ENCODE assay signal across 23 mouse cellular contexts in the genomic region with DNA sequence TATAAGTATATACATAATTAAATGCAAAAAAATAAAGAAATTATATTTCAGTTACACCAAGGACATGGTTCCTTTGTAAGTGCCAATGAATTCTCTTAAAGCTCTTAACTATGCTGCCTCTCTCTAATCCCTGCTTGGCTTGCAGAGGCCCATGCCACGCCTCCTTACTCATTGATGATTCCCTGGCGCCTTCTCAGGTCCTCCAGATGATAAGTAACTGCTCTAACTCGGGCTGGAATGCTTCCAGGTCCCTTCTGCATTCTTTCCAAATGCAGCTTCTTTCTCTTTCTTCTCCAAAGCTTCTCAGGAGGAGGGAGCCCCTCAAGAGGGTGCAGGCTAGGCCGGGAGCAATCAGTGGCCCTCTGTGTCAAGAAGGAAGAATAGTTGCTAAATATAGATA. TPM values are rescaled to one million over a fixed set of nuclear protein-coding genes. Genes with fewer than 3 reads are reported as not detected.
DNase-seq lines count a peak whose midpoint lies in the region; ATAC-seq and TF ChIP-seq lines count a peak whose summit lies in the region.
"Had no signal": no experiment of that assay in that cellular context is flagged by ENCODE, and none has a peak within 500 bp of the region (broad histone marks: within the 10 kb centered on the region; RNA-seq: fewer than 3 reads in every experiment).

No protein-coding gene starts in this region.

- no peak overlapping the region for H3K4me3 ChIP-seq in embryonic facial prominence, embryonic 14.5 days (ENCODE audit: low read depth, low read length)
- H3K4me3 ChIP-seq in embryonic facial prominence, embryonic 10.5 days = no peak overlapping the region
- H3K4me3 ChIP-seq in layer of hippocampus, adult 2 months = no peak overlapping the region
- H3K4me3 ChIP-seq: embryonic facial prominence, embryonic 15.5 days; forebrain, embryonic 15.5 days; intestine, embryonic 15.5 days; limb, embryonic 15.5 days had no signal

- H3K36me3 ChIP-seq in embryonic facial prominence, embryonic 14.5 days (ENCODE audit: control insufficient read depth, insufficient read depth, low read length) = 0 out of 2 replicates have a peak, but pooled peaks cover 3% of the 10 kb centered on the region
- peaks cover 16% of the 10 kb centered on the region for H3K36me3 ChIP-seq in embryonic facial prominence, embryonic 10.5 days (replicated peaks)

- TF ChIP-seq CTCF in layer of hippocampus, adult 2 months (conservative IDR thresholded peaks at IDR 0.05) = no peak

- H3K9ac ChIP-seq in embryonic facial prominence, embryonic 14.5 days (ENCODE audit: low read depth, low read length) = no peak overlapping the region
- H3K9ac ChIP-seq: embryonic facial prominence, embryonic 15.5 days; forebrain, embryonic 15.5 days; intestine, embryonic 15.5 days; limb, embryonic 15.5 days; liver, embryonic 14.5 days had no signal

- no peak for ATAC-seq in embryonic facial prominence, embryonic 14.5 days (ENCODE audit: low read depth)
- no peak for ATAC-seq in erythroblast, adult 5-6 weeks (replicated peaks; ENCODE audit: low FRiP score, poor library complexity, severe bottlenecking)
- ATAC-seq: activated CD4-positive, CD25-positive, alpha-beta regulatory T cell, adult 4 months; forebrain, embryonic 15.5 days; hindbrain, embryonic 16.5 days; intestine, embryonic 15.5 days had no signal

- peak; percentile 29 for DNase-seq in embryonic facial prominence, embryonic 14.5 days (ENCODE audit: low spot score)
- DNase-seq in embryonic facial prominence, embryonic 10.5 days (ENCODE audit: low spot score) = no peak
- DNase-seq in layer of hippocampus, adult 2 months (ENCODE audit: low spot score in 2 of 2) = no peak
- no peak for DNase-seq in layer of hippocampus, adult 8-10 months (ENCODE audit: low spot score in 2 of 2)
- peak; percentile 75 for DNase-seq in NIH3T3 (ENCODE audit: low read depth)
- peak; percentile 57 for DNase-seq in kidney, postnatal 10 days
- DNase-seq: adrenal gland, adult 8-10 months; embryo, embryonic 11 days; gastrocnemius, postnatal 10 days; heart, adult 11 months; thymus, adult 18-20 months; thymus, postnatal 36 days had no signal

- no peak overlapping the region for H3K27ac ChIP-seq in embryonic facial prominence, embryonic 14.5 days (replicated peaks; ENCODE audit: low read depth, low read length)
- no peak overlapping the region for H3K27ac ChIP-seq in embryonic facial prominence, embryonic 10.5 days (replicated peaks)
- peak overlapping the region; percentile 100 for H3K27ac ChIP-seq in layer of hippocampus, adult 2 months
- H3K27ac ChIP-seq: embryonic facial prominence, embryonic 15.5 days; forebrain, embryonic 15.5 days; limb, embryonic 15.5 days; liver, embryonic 14.5 days; midbrain, embryonic 10.5 days had no signal

- 43% methylated on average over 4 of the region's 4 CpGs for WGBS in embryonic facial prominence, embryonic 14.5 days
- 64% methylated on average over 4 of the region's 4 CpGs for WGBS in embryonic facial prominence, embryonic 10.5 days

- H3K9me3 ChIP-seq in embryonic facial prominence, embryonic 14.5 days (ENCODE audit: control insufficient read depth, low read length) = no peaks in the 10 kb centered on the region
- H3K9me3 ChIP-seq in embryonic facial prominence, embryonic 10.5 days = no peaks in the 10 kb centered on the region
- H3K9me3 ChIP-seq: embryonic facial prominence, embryonic 15.5 days; forebrain, embryonic 15.5 days; hindbrain, embryonic 10.5 days; intestine, embryonic 15.5 days; limb, embryonic 15.5 days; midbrain, embryonic 10.5 days had no signal

- H3K4me2 ChIP-seq in embryonic facial prominence, embryonic 14.5 days (ENCODE audit: low read depth, low read length) = no peak overlapping the region
- H3K4me2 ChIP-seq: embryonic facial prominence, embryonic 15.5 days; forebrain, embryonic 15.5 days; limb, embryonic 15.5 days had no signal

- H3K4me1 ChIP-seq in embryonic facial prominence, embryonic 14.5 days (ENCODE audit: control insufficient read depth, insufficient read depth, low read length) = 0 out of 2 replicates have a peak, but pooled peaks cover 8% of the 10 kb centered on the region
- H3K4me1 ChIP-seq in embryonic facial prominence, embryonic 10.5 days = peaks cover 25% of the 10 kb centered on the region

- no peaks in the 10 kb centered on the region for H3K27me3 ChIP-seq in embryonic facial prominence, embryonic 14.5 days (replicated peaks; ENCODE audit: control insufficient read depth, insufficient read depth, low read length)
- H3K27me3 ChIP-seq in embryonic facial prominence, embryonic 10.5 days (replicated peaks; ENCODE audit: low read depth, poor library complexity, severe bottlenecking) = no peaks in the 10 kb centered on the region
- H3K27me3 ChIP-seq: embryonic facial prominence, embryonic 15.5 days; forebrain, embryonic 15.5 days; intestine, embryonic 15.5 days; limb, embryonic 15.5 days had no signal

RNA-seq across cellular contexts. Expression of a gene that starts 1.7 kb away (rescaled TPM):
- 12.6 and 12.8 TPM in 2 replicates for polyA plus RNA-seq in embryonic facial prominence, embryonic 14.5 days (2014; fragmentation: Nextera tagmentation; extraction: Ambion mirVana)
- 10.5 and 10.9 TPM in 2 replicates for polyA plus RNA-seq in embryonic facial prominence, embryonic 10.5 days (2016; fragmentation: Nextera tagmentation; extraction: Ambion mirVana)
- total RNA-seq in layer of hippocampus, adult 2 months (2021) = 100 to 1,000 TPM; 387 to 403 TPM
- total RNA-seq in layer of hippocampus, adult 8-10 months (2022) = 100 to 1,000 TPM; 291 to 332 (median 307) TPM
- total RNA-seq in erythroblast, adult 5-6 weeks (2015; ENCODE audit: low replicate concordance) = 2.9 and 5.4 TPM in 2 replicates
- 0.77 and 1.5 TPM in 2 replicates for total RNA-seq in erythroblast, adult 5-6 weeks (2017; ENCODE audit: low replicate concordance)

RNA-seq across cellular contexts. Expression of a gene that starts 10.4 kb away (rescaled TPM):
- 1.1 TPM in 2 replicates for polyA plus RNA-seq in embryonic facial prominence, embryonic 14.5 days (2014; fragmentation: Nextera tagmentation; extraction: Ambion mirVana)
- 0.69 and 0.99 TPM in 2 replicates for polyA plus RNA-seq in embryonic facial prominence, embryonic 10.5 days (2016; fragmentation: Nextera tagmentation; extraction: Ambion mirVana)
- 1 to 10 TPM; 2.9 to 5.0 TPM for total RNA-seq in layer of hippocampus, adult 2 months (2021)
- 1 to 10 TPM; 3.8 to 6.5 (median 4.7) TPM for total RNA-seq in layer of hippocampus, adult 8-10 months (2022)
- not detected in 2 replicates for total RNA-seq in erythroblast, adult 5-6 weeks (2015; ENCODE audit: low replicate concordance)
- not detected in 2 replicates for total RNA-seq in erythroblast, adult 5-6 weeks (2017; ENCODE audit: low replicate concordance)
- total RNA-seq: neutrophil, adult 5-6 weeks had no signal

RNA-seq across cellular contexts. Expression of a gene that starts 10.8 kb away (rescaled TPM):
- polyA plus RNA-seq in embryonic facial prominence, embryonic 14.5 days (2014; fragmentation: Nextera tagmentation; extraction: Ambion mirVana) = 14.4 and 14.8 TPM in 2 replicates
- polyA plus RNA-seq in embryonic facial prominence, embryonic 10.5 days (2016; fragmentation: Nextera tagmentation; extraction: Ambion mirVana) = 1.6 and 2.0 TPM in 2 replicates
- total RNA-seq in layer of hippocampus, adult 2 months (2021) = 10 to 100 TPM; 76.5 to 89.8 TPM
- total RNA-seq in layer of hippocampus, adult 8-10 months (2022) = 10 to 100 TPM; 71.2 to 92.9 (median 83.9) TPM
- 0.58 and 1.3 TPM in 2 replicates for total RNA-seq in erythroblast, adult 5-6 weeks (2015; ENCODE audit: low replicate concordance)
- 2.4 and 2.8 TPM in 2 replicates for total RNA-seq in erythroblast, adult 5-6 weeks (2017; ENCODE audit: low replicate concordance)

RNA-seq across cellular contexts. Expression of a gene that starts 20.4 kb away (rescaled TPM):
- 88.9 and 97.1 TPM in 2 replicates for polyA plus RNA-seq in embryonic facial prominence, embryonic 14.5 days (2014; fragmentation: Nextera tagmentation; extraction: Ambion mirVana)
- polyA plus RNA-seq in embryonic facial prominence, embryonic 10.5 days (2016; fragmentation: Nextera tagmentation; extraction: Ambion mirVana) = 181 and 185 TPM in 2 replicates
- 10 to 100 TPM; 50.8 to 54.7 TPM for total RNA-seq in layer of hippocampus, adult 2 months (2021)
- total RNA-seq in layer of hippocampus, adult 8-10 months (2022) = 10 to 100 TPM; 47.4 to 54.8 (median 51.8) TPM
- 10.6 and 31.3 TPM in 2 replicates for total RNA-seq in erythroblast, adult 5-6 weeks (2015; ENCODE audit: low replicate concordance)
- total RNA-seq in erythroblast, adult 5-6 weeks (2017; ENCODE audit: low replicate concordance) = 21.4 and 25.6 TPM in 2 replicates

RNA-seq across cellular contexts. Expression of a gene that starts 32.6 kb away (rescaled TPM):
- 165 and 289 TPM in 2 replicates for polyA plus RNA-seq in embryonic facial prominence, embryonic 14.5 days (2014; fragmentation: Nextera tagmentation; extraction: Ambion mirVana)
- polyA plus RNA-seq in embryonic facial prominence, embryonic 10.5 days (2016; fragmentation: Nextera tagmentation; extraction: Ambion mirVana) = 72.9 and 88.4 TPM in 2 replicates
- total RNA-seq in layer of hippocampus, adult 2 months (2021) = 1 to 10 TPM; 6.6 to 7.9 TPM
- 10 to 100 TPM in 3 of 4 experiments, 1 to 10 TPM in 1; 10.0 to 14.5 (median 11.2) TPM for total RNA-seq in layer of hippocampus, adult 8-10 months (2022)
- 1.5 and 2.9 TPM in 2 replicates for total RNA-seq in erythroblast, adult 5-6 weeks (2015; ENCODE audit: low replicate concordance)
- total RNA-seq in erythroblast, adult 5-6 weeks (2017; ENCODE audit: low replicate concordance) = 3.3 and 6.0 TPM in 2 replicates

Comparison
In these comparisons a context has a peak if more than half of its experiments do, and no peak if none do; other contexts are left out.
1. DNase-seq: peak in embryonic facial prominence, embryonic 14.5 days (single experiment), NIH3T3 (single experiment) and kidney, postnatal 10 days (single experiment); none in embryonic facial prominence, embryonic 10.5 days (single experiment), layer of hippocampus, adult 2 months (0 of 2) and layer of hippocampus, adult 8-10 months (0 of 2).
2. RNA of a gene that starts 1.7 kb away (total RNA-seq): 387 to 403 TPM in layer of hippocampus, adult 2 months and 291 to 332 TPM in layer of hippocampus, adult 8-10 months; 0.77 to 5.4 TPM in erythroblast, adult 5-6 weeks; every median in the first group is over 10 times any median in the second.
3. RNA of a gene that starts 10.8 kb away (total RNA-seq): 71.2 to 92.9 TPM in layer of hippocampus, adult 8-10 months and 76.5 to 89.8 TPM in layer of hippocampus, adult 2 months; 0.58 to 2.8 TPM in erythroblast, adult 5-6 weeks; every median in the first group is over 10 times any median in the second.